Mouse (Mus musculus) megakaryocyte progenitor cell, adult 5-6 weeks (primary cell): ENCODE measurements around the gene Ccdc122. TPM values are rescaled to one million over a fixed set of nuclear protein-coding genes. Genes with fewer than 3 reads are reported as not detected.
"Not testable (repeated sequence)": the region's sequence is repeated elsewhere in the genome, so short reads cannot be mapped to it uniquely, and the experiment has no call there.

Experiments
- ATAC-seq: replicated peaks from 2 replicates; pipeline ENCODE4 v1.8.0; 2016; ENCODE audit warnings: mild to moderate bottlenecking, moderate TSS enrichment, inconsistent platforms; ENCODE audit not compliant: poor library complexity
- total RNA-seq, 2 experiments: library from RNA; stranded (forward) in 1 of 2; stranded (reverse) in 1 of 2; fragments of 157-497, 149-512 nt in 1 of 2; fragments of 200-1000 nt in 1 of 2; gene quantifications; 2 replicates each; pipeline versions ENCODE4 v1.2.3 to v1.2.4; 2015 to 2017

Ccdc122 gene
- total RNA-seq (2015) (14.8 and 15.3 TPM in 2 replicates), total RNA-seq (2017) (12.1 and 19.2 TPM in 2 replicates)

GRCm38 (mm10) chr14:77036226-77037046 lies at the start of gene Ccdc122, which contains the start of gene Lacc1:
Gene Ccdc122 (plus strand): TSS chr14:77036772.
Gene Lacc1 (minus strand): TSS chr14:77036904.
- ATAC-seq, result peak; percentile 85

- not testable (repeated sequence) for ATAC-seq
These were observed 46.2 kb upstream of the Ccdc122 start for GRCm38 (mm10) chr14:76990351-76990750.

- no peak for ATAC-seq
These were observed 31.8 kb upstream of the Ccdc122 start for GRCm38 (mm10) chr14:77004740-77005139.

GRCm38 (mm10) chr14:77005566-77005965 lies 31.0 kb upstream of the Ccdc122 start:
- no peak for ATAC-seq

GRCm38 (mm10) chr14:77008238-77008637 lies 28.3 kb upstream of the Ccdc122 start:
- ATAC-seq, result peak; percentile 94

- ATAC-seq, result peak; percentile 80
These were observed 24.8 kb upstream of the Ccdc122 start for GRCm38 (mm10) chr14:77011804-77012203.

GRCm38 (mm10) chr14:77016783-77017182 lies 19.8 kb upstream of the Ccdc122 start:
- not testable (repeated sequence) for ATAC-seq

- ATAC-seq, result peak; percentile 48; the same call in 1 of the 2 replicates
These were observed 19.4 kb upstream of the Ccdc122 start for GRCm38 (mm10) chr14:77017211-77017610.

GRCm38 (mm10) chr14:77024499-77024898 lies 12.1 kb upstream of the Ccdc122 start:
- ATAC-seq, result no peak

GRCm38 (mm10) chr14:77029319-77030054 lies 7.1 kb upstream of the Ccdc122 start:
- ATAC-seq, result no peak

- no peak for ATAC-seq
These were observed 5.8 kb upstream of the Ccdc122 start for GRCm38 (mm10) chr14:77030808-77031207.

- ATAC-seq, result no peak
These were observed 4.1 kb upstream of the Ccdc122 start for GRCm38 (mm10) chr14:77032433-77032832.

- ATAC-seq, result 0 out of 2 replicates have a peak, but pooled peaks have one; percentile 17
These were observed 3.2 kb upstream of the Ccdc122 start for GRCm38 (mm10) chr14:77033391-77033790.

- ATAC-seq, result peak; percentile 63
These were observed 2.2 kb upstream of the Ccdc122 start for GRCm38 (mm10) chr14:77034175-77034915.

- ATAC-seq, result no peak
These were observed 1.6 kb upstream of the Ccdc122 start for GRCm38 (mm10) chr14:77034970-77035369.

GRCm38 (mm10) chr14:77037330-77037729 lies 758 bp downstream of the Ccdc122 start:
- no peak for ATAC-seq

- 0 out of 2 replicates have a peak, but pooled peaks have one; percentile 16 for ATAC-seq
These were observed 1.4 kb downstream of the Ccdc122 start for GRCm38 (mm10) chr14:77037832-77038425.

- no peak for ATAC-seq
These were observed 16.7 kb downstream of the Ccdc122 start for GRCm38 (mm10) chr14:77053288-77053687.

- no peak for ATAC-seq
These were observed 32.8 kb downstream of the Ccdc122 start for GRCm38 (mm10) chr14:77069361-77069760.

- peak; percentile 66 for ATAC-seq
These were observed 44.7 kb downstream of the Ccdc122 start for GRCm38 (mm10) chr14:77081248-77081647.

- no peak for ATAC-seq
These were observed 63.7 kb downstream of the Ccdc122 start for GRCm38 (mm10) chr14:77100285-77100684.
